Mouse (Mus musculus) spleen, postnatal 4 days (tissue): ENCODE measurements at regions not wholly inside any gene's neighbourhood (a gene's known extent, or its start where the extent isn't known, plus 50 kb on each side); places are given as distances from the start of the nearest gene placed in this dataset.

Source experiments
- DNase-seq, 2 experiments: peaks; one replicate each; pipeline ENCODE4 v3.0.0; 2022; ENCODE audit warnings: low spot score in 2 of 2

DNA sequence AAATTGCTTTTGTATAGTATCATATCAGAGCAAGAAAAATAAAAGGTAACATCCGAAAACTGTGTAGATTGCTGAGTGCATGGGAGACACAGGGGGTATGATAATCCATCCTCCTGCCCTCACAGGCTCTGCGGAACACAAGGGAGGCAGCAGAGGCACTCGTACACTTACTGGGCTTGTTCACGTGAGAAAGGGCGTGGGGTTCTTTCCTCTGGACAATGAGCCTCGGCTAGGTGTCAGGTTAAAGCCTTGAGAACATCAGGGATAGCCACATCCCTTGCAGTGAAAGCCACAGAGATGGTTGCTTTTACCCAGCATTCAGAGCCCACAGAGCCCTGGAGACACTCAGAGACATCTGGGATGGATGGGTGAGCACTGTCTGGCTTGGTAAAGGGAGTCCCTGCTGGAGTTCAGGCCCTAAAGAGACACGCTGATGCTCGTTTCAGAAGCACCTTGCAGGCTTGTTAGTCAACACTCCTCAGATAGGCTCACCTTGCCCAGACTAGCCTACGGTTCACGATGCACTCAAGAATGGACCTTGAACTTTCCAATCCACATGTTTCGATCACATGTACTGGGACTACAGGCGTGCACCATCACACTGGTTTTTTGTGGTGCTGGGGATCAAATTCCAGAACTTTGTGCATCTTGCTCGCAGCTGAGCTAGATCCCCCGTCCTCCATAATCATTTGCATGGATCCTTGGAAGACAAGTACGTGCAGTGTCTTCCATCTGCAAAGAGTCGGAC, 83.5 kb upstream of the Spin1 start:
- DNase-seq, result no peak

DNA sequence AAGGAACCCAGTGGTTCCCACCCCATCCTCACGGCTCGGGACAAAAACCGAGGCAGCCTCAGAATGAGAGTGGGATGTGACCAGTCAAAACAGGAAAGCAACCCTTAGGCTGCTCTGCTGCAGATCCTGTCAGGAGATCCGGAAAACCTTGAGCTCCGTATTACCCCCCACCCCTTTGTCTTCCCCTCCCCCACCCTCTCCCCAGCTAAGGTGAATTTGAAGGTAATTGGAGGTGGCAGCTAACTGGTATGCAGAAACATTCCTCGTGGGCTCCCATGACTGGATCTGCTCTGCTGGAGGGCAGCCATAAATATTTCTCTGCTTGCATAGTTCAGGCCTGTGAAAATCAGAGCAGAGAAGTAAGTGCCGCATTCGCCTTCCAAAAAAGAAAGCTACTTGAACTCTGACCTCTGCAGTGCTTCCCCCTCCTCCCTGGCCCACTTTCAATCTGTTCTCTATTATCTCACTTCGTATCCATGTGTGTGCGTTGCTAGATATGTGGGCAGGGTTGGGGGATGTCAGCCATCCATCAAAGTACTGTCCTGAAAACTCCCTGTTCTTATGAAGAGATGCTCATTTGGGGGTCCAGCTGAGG, 82.9 kb upstream of the Spin1 start:
- DNase-seq, result no peak

DNA sequence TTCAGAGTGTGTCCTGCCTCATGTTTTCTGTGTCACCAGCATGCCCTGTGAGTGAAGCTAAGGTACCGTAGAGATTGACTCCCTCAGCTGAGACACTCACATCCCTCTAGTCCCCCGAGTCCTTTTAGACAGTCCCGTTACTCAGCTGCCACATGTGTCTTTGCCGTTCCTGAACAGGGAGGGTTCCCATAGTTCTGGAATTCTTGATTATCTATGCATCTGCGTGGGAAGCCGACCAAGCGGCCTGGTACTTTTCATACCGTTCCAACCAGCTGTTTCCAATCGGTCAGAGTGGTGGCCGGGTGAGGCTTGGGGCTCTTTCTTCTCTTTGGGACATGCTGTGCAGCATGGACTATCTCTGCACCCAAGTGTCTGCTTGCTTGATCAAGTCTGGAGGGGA, 82.3 kb upstream of the Spin1 start:
- DNase-seq, result no peak

DNA sequence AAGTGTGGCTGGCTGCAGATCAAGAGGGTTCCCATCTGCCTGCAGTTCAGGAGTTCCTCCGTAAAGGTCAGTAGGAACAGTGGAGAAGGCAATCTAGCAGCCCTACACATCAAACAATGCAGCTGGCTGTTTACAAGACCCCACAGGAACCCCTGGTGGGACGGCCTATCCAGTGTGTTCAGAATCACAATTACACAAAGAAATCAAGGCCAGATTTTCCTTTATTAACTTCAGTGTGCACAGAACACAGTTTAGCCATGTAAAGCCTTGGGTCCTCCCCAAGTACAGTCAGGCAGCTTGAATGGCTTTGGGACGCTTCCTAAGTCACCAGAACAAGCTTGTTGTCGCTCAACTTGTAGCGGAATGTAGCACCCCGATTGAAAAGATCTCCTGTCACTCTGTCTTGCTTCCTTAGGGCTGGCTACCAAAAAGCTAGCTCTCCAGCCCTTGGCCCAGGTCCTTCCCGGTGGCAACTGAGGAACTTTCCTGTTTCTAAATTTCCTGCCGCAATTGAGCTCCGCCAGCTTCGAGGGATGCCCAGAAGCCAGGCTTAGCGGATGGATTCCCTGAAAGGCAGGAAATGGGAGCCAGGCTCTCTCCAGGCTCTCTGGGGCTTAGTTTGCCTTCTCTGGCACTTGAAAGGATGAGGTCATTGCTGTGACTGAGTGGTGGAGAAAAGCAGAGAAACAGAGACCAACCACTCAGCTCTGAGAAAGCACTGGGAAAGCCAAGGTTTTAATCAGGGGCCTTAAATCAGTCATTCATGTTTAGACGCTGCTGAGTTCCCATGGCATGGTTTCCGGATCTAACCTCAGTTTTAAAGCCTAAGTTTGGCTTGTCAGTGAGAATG, 78.1 kb upstream of the Spin1 start:
- DNase-seq, result no peak

DNA sequence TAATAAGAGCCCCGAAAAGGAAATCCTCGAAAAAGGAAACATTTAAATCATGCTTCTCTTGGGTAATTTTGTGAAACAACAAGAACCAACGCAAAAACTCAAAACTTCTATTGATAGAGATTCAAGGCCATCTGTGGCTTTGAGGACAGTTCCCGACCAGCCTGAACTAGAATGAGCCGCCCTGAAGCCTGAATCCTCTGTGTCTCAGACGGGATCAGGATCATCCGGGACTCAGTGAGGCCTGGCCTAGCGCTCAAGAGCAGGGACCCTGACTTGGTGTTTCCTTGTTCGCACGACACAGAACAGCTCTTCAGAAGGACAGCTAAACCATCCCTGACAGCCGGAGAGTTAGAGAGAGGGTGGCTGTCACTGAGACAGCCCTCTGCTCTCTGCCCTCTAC, 77.4 kb upstream of the Spin1 start:
- no peak for DNase-seq

DNA sequence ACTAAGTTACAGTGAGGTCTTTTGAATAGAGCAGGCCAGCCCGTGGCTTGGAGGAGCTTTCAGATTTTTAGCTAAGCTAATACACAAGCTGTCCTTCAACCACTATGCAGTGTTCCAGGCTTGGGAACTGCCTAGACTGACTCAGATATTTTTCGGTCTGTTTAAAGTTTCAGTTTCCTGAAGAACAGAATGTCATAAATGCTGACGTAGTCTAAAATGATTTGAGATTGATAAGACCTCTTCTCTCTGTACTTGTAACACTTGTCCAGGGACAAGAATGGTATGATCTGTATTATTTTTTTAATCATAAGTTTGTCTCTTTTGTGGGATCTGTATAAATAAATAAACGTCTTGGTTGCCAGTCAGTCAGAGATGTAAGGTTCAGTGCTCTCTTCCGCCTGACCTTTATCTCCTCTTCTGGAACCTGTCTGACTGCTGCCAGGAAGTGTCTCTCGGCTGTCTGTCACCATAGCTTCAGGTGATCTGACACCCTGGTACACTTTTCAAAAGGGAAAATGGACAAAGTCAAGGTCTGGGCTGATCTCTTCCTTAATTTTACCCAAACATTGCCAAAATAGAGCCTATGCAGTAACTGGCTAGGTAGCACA, 74.3 kb upstream of the Spin1 start:
- no peak for DNase-seq

DNA sequence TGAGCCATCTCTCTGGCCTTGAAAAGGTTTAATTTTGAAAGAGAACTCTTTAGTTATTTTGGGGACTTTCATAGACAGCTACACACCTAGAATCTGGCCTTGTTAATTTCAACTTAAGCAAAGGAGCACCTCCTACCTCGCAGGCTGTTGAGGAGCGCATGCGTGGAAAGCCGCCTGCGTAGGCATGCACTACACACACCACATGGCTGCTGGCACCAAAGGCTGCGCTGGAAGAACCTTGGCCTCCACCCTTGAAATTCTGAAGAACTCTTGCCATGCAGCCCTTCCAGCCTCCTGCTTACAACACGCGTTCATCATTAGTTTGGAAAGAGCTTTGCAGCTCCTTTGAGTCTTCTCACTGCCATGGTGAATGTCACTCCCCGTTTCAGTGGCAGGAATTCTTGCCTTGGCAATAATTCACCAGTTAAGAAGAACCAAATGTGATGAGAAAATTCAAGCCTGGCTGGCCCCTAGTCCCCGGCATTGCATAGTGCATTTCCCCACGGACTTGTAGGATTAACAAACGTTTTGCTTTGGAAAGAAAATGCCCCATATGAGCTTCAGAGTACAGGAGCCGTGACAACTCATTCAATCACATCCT, 62.7 kb upstream of the Spin1 start:
- DNase-seq, result no peak

DNA sequence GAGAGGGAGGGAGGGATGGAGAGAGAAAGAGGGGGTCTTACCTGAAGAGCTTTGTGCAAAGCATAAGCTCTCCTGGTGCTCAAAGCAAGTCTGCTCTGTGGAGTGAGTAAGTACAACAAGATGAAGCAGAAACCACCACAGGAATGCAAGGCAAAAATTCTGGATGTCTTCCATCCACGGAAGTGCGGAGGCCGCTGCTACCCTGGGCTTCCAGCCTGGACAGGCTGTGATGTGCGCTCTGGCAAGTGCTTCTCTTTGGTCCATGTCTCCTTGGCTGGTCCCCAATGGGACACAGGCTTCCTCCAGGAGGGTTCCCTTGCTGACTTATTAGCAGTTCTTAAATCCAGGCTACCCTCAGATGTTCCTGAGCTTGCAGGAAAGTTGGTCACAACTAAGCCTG, 61.7 kb upstream of the Spin1 start:
- no peak for DNase-seq

DNA sequence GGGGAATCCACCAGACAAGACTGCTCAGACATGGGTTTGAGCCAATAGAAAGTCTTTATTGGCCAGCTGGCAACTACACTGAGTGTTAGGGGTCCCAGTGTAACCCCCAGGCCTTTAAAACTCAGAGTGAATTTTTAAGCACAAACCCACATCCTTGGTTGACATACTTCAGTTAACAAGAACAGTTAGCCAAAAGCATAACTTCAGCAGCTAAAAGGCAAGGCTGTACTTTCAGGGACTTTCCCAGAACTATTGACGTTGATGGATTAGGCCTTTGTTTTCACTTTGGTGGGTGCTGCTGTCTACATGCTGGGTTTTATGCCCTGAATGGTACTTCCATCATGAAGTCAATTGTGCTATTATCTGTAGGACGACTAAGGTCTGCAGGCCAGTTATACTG, 59.6 kb upstream of the Spin1 start:
- DNase-seq, result peak in 1 of 2 experiments; percentile 36

DNA sequence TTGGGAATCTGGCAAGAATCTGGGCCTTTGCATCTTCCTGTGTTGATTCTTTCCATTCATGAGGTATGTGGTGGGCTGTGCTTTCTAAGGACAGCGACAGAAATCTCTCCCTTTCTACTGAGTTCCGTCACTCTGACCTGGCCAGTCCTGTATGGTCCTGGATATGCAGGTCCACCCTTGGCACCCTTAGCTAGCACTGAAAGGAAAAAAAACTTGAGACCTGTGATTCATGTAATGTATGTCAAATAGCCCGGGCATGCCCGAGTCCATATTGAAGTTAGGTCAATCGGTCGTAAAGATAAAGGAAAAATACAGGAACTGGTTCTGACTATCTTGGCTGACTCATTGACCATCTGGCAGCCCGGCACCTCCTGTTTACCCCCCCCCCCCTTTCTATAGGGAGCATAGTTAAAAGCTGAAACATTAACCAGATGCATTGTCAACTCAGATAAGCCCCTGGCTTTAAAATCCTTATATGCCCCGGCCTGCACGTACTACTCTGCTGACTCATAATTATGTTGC, 57.7 kb upstream of the Spin1 start:
- peak in 1 of 2 experiments; percentile 23 for DNase-seq
